24 mouse cellular contexts compared by ENCODE assay signal in genomic region chr15:101365721-101366120, GRCm38 (mm10). TPM values are rescaled to one million over a fixed set of nuclear protein-coding genes. Genes with fewer than 3 reads are reported as not detected.
DNase-seq lines count a peak whose midpoint lies in the region; ATAC-seq and TF ChIP-seq lines count a peak whose summit lies in the region.
"Had no signal": no experiment of that assay in that cellular context is flagged by ENCODE, and none has a peak within 500 bp of the region (broad histone marks: within the 10 kb centered on the region; RNA-seq: fewer than 3 reads in every experiment).

No protein-coding gene starts in this region.

- intact Hi-C loops in heart, postnatal 10 days (cut with DNase I) = no loop called here

- H3K27me3 ChIP-seq in embryonic facial prominence, embryonic 15.5 days = no peaks in the 10 kb centered on the region
- peaks cover 13% of the 10 kb centered on the region; the same call in 1 of the 2 replicates for H3K27me3 ChIP-seq in embryonic facial prominence, embryonic 10.5 days (replicated peaks; ENCODE audit: low read depth, poor library complexity, severe bottlenecking)
- H3K27me3 ChIP-seq in heart, embryonic 15.5 days = no peaks in the 10 kb centered on the region
- H3K27me3 ChIP-seq in lung, embryonic 16.5 days (ENCODE audit: control insufficient read depth, insufficient read depth, low read depth, low read length) = no peaks in the 10 kb centered on the region
- no peaks in the 10 kb centered on the region for H3K27me3 ChIP-seq in stomach, postnatal 0 days (ENCODE audit: control insufficient read depth, insufficient read depth, low read length)
- H3K27me3 ChIP-seq: forebrain, embryonic 13.5 days; neural tube, embryonic 12.5 days had no signal

- H3K27ac ChIP-seq in embryonic facial prominence, embryonic 15.5 days (replicated peaks) = 0 out of 2 replicates have a peak overlapping the region, but pooled peaks have one; percentile 18
- no peak overlapping the region for H3K27ac ChIP-seq in embryonic facial prominence, embryonic 10.5 days (replicated peaks)
- H3K27ac ChIP-seq in heart, embryonic 15.5 days = peak overlapping the region; percentile 55
- H3K27ac ChIP-seq in lung, embryonic 16.5 days (ENCODE audit: low read length) = no peak overlapping the region
- H3K27ac ChIP-seq in stomach, postnatal 0 days (replicated peaks) = peak overlapping the region; percentile 85
- H3K27ac ChIP-seq: embryonic facial prominence, embryonic 12.5 days; forebrain, embryonic 13.5 days; heart, adult 2 months; kidney, postnatal 0 days; neural tube, embryonic 12.5 days had no signal

- 61% methylated on average over 4 of the region's 4 CpGs for WGBS in embryonic facial prominence, embryonic 15.5 days
- whole genome bisulfite sequencing in embryonic facial prominence, embryonic 10.5 days = 77% methylated on average over 4 of the region's 4 CpGs
- 47% methylated on average over 4 of the region's 4 CpGs for WGBS in heart, embryonic 15.5 days
- WGBS in lung, embryonic 16.5 days = 52% methylated on average over 4 of the region's 4 CpGs
- 40% methylated on average over 4 of the region's 4 CpGs for WGBS in stomach, postnatal 0 days

- peaks cover 67% of the 10 kb centered on the region for H3K4me1 ChIP-seq in embryonic facial prominence, embryonic 15.5 days
- peaks cover 44% of the 10 kb centered on the region for H3K4me1 ChIP-seq in embryonic facial prominence, embryonic 10.5 days
- peaks cover 59% of the 10 kb centered on the region for H3K4me1 ChIP-seq in heart, embryonic 15.5 days (replicated peaks)
- H3K4me1 ChIP-seq in lung, embryonic 16.5 days (replicated peaks; ENCODE audit: control insufficient read depth, insufficient read depth, low read length) = peaks cover 37% of the 10 kb centered on the region
- H3K4me1 ChIP-seq in stomach, postnatal 0 days (replicated peaks; ENCODE audit: control insufficient read depth, insufficient read depth) = peaks cover 21% of the 10 kb centered on the region
- H3K4me1 ChIP-seq: neural tube, embryonic 12.5 days had no signal

- H3K9me3 ChIP-seq in embryonic facial prominence, embryonic 15.5 days (replicated peaks) = no peaks in the 10 kb centered on the region
- no peaks in the 10 kb centered on the region for H3K9me3 ChIP-seq in embryonic facial prominence, embryonic 10.5 days
- H3K9me3 ChIP-seq in heart, embryonic 15.5 days (replicated peaks) = no peaks in the 10 kb centered on the region
- H3K9me3 ChIP-seq in lung, embryonic 16.5 days (ENCODE audit: control insufficient read depth, low read length) = no peaks in the 10 kb centered on the region
- no peaks in the 10 kb centered on the region for H3K9me3 ChIP-seq in stomach, postnatal 0 days (ENCODE audit: control insufficient read depth, low read length)
- H3K9me3 ChIP-seq: embryonic facial prominence, embryonic 12.5 days; forebrain, embryonic 13.5 days; neural tube, embryonic 12.5 days had no signal

- no peak for DNase-seq in embryonic facial prominence, embryonic 10.5 days (ENCODE audit: low spot score)
- no peak for DNase-seq in heart, postnatal 10 days
- no peak for DNase-seq in lung, postnatal 36 days
- DNase-seq in stomach, postnatal 0 days (ENCODE audit: low spot score) = no peak
- DNase-seq: adrenal gland, postnatal 10 days; cerebellum, adult 18-20 months; cerebellum, postnatal 14 days; gastrocnemius, postnatal 10 days; heart, adult 2 months; left cerebral cortex, postnatal 4 days; midbrain, embryonic 14.5 days; right cerebral cortex, postnatal 4 days had no signal

- no peak for TF ChIP-seq CTCF in stomach, postnatal 0 days (IDR thresholded peaks at IDR 0.05; ENCODE audit: low read depth)

- no peaks in the 10 kb centered on the region for H3K36me3 ChIP-seq in embryonic facial prominence, embryonic 15.5 days
- H3K36me3 ChIP-seq in embryonic facial prominence, embryonic 10.5 days (replicated peaks) = no peaks in the 10 kb centered on the region
- H3K36me3 ChIP-seq in heart, embryonic 15.5 days = no peaks in the 10 kb centered on the region
- H3K36me3 ChIP-seq in lung, embryonic 16.5 days (ENCODE audit: control insufficient read depth, insufficient read depth, low read length) = no peaks in the 10 kb centered on the region
- no peaks in the 10 kb centered on the region for H3K36me3 ChIP-seq in stomach, postnatal 0 days (ENCODE audit: control insufficient read depth, insufficient read depth, low read length)
- H3K36me3 ChIP-seq: embryonic facial prominence, embryonic 12.5 days; neural tube, embryonic 12.5 days had no signal

- no peak overlapping the region for H3K4me3 ChIP-seq in embryonic facial prominence, embryonic 15.5 days (replicated peaks)
- no peak overlapping the region for H3K4me3 ChIP-seq in embryonic facial prominence, embryonic 10.5 days
- no peak overlapping the region for H3K4me3 ChIP-seq in heart, embryonic 15.5 days
- no peak overlapping the region for H3K4me3 ChIP-seq in lung, embryonic 16.5 days (ENCODE audit: low read length)
- no peak overlapping the region for H3K4me3 ChIP-seq in stomach, postnatal 0 days (ENCODE audit: low read depth, low read length)
- H3K4me3 ChIP-seq: embryonic facial prominence, embryonic 12.5 days; forebrain, embryonic 13.5 days; heart, adult 2 months; neural tube, embryonic 12.5 days had no signal

- no peak overlapping the region for H3K4me2 ChIP-seq in embryonic facial prominence, embryonic 15.5 days (replicated peaks)
- no peak overlapping the region for H3K4me2 ChIP-seq in heart, embryonic 15.5 days
- H3K4me2 ChIP-seq in lung, embryonic 16.5 days (ENCODE audit: low read depth, low read length) = no peak overlapping the region
- no peak overlapping the region for H3K4me2 ChIP-seq in stomach, postnatal 0 days (replicated peaks; ENCODE audit: low read depth)
- H3K4me2 ChIP-seq: embryonic facial prominence, embryonic 12.5 days; forebrain, embryonic 13.5 days; neural tube, embryonic 12.5 days had no signal

- ATAC-seq in embryonic facial prominence, embryonic 15.5 days (ENCODE audit: insufficient number of reproducible peaks, low FRiP score, low TSS enrichment, low read depth) = no peak
- ATAC-seq in heart, embryonic 15.5 days (replicated peaks; ENCODE audit: insufficient number of reproducible peaks, insufficient read depth, low FRiP score, low read depth) = no peak
- ATAC-seq in lung, embryonic 16.5 days (ENCODE audit: low read depth) = no peak
- no peak for ATAC-seq in stomach, postnatal 0 days (ENCODE audit: low FRiP score, low TSS enrichment)
- ATAC-seq in erythroblast, adult 5-6 weeks (replicated peaks; ENCODE audit: low FRiP score, poor library complexity, severe bottlenecking) = no peak
- ATAC-seq: forebrain, embryonic 13.5 days; hindbrain, embryonic 16.5 days had no signal

- H3K9ac ChIP-seq in embryonic facial prominence, embryonic 15.5 days = no peak overlapping the region
- H3K9ac ChIP-seq in heart, embryonic 15.5 days = no peak overlapping the region
- peak overlapping the region; percentile 18; the same call in 1 of the 2 replicates for H3K9ac ChIP-seq in lung, embryonic 16.5 days (ENCODE audit: low read length)
- no peak overlapping the region for H3K9ac ChIP-seq in stomach, postnatal 0 days (ENCODE audit: low read length)
- H3K9ac ChIP-seq: embryonic facial prominence, embryonic 12.5 days; forebrain, embryonic 13.5 days; neural tube, embryonic 12.5 days had no signal

- TF ChIP-seq EP300 in stomach, postnatal 0 days (optimal IDR thresholded peaks at IDR 0.05) = no peak

RNA-seq across cellular contexts. Expression of gene Krt80, which starts 4.2 kb away (rescaled TPM):
- polyA plus RNA-seq in embryonic facial prominence, embryonic 15.5 days (2015; fragmentation: Nextera tagmentation; extraction: Ambion mirVana) = 26.9 and 33.5 TPM in 2 replicates
- polyA plus RNA-seq in embryonic facial prominence, embryonic 10.5 days (2016; fragmentation: Nextera tagmentation; extraction: Ambion mirVana) = 0.04 and 0.16 TPM in 2 replicates
- polyA plus RNA-seq in heart, embryonic 15.5 days (2015; fragmentation: Nextera tagmentation; extraction: Ambion mirVana) = 7.4 and 8.1 TPM in 2 replicates
- 1 to 10 TPM; 1.7 to 2.2 TPM for total RNA-seq in heart, postnatal 10 days (2021)
- polyA plus RNA-seq in lung, embryonic 16.5 days (2015; fragmentation: Nextera tagmentation; extraction: Ambion mirVana) = 2.5 and 2.6 TPM in 2 replicates
- 63.0 and 75.8 TPM in 2 replicates for polyA plus RNA-seq in stomach, postnatal 0 days (2015; fragmentation: Nextera tagmentation; extraction: Ambion mirVana)
- total RNA-seq in erythroblast, adult 5-6 weeks (2015; ENCODE audit: low replicate concordance) = 9.4 and 9.6 TPM in 2 replicates
- total RNA-seq in erythroblast, adult 5-6 weeks (2017; ENCODE audit: low replicate concordance) = 2.4 TPM in 2 replicates
- total RNA-seq: megakaryocyte-erythroid progenitor cell, adult 5-6 weeks had no signal
- polyA plus RNA-seq: midbrain, embryonic 14.5 days; neural tube, embryonic 12.5 days had no signal

RNA-seq across cellular contexts. Expression of gene Krt7, which starts 45.1 kb away (rescaled TPM):
- polyA plus RNA-seq in embryonic facial prominence, embryonic 15.5 days (2015; fragmentation: Nextera tagmentation; extraction: Ambion mirVana) = 86.5 and 93.4 TPM in 2 replicates
- 16.2 and 17.4 TPM in 2 replicates for polyA plus RNA-seq in embryonic facial prominence, embryonic 10.5 days (2016; fragmentation: Nextera tagmentation; extraction: Ambion mirVana)
- 17.4 and 28.2 TPM in 2 replicates for polyA plus RNA-seq in heart, embryonic 15.5 days (2015; fragmentation: Nextera tagmentation; extraction: Ambion mirVana)
- total RNA-seq in heart, postnatal 10 days (2021) = 1 to 10 TPM; 3.8 to 4.5 TPM
- 173 and 187 TPM in 2 replicates for polyA plus RNA-seq in lung, embryonic 16.5 days (2015; fragmentation: Nextera tagmentation; extraction: Ambion mirVana)
- polyA plus RNA-seq in stomach, postnatal 0 days (2015; fragmentation: Nextera tagmentation; extraction: Ambion mirVana) = 191 and 207 TPM in 2 replicates
- not detected in 2 replicates for total RNA-seq in erythroblast, adult 5-6 weeks (2015; ENCODE audit: low replicate concordance)
- 1.2 and 5.6 TPM in 2 replicates for total RNA-seq in erythroblast, adult 5-6 weeks (2017; ENCODE audit: low replicate concordance)
- total RNA-seq: layer of hippocampus, adult 18-20 months; layer of hippocampus, postnatal 14 days; megakaryocyte-erythroid progenitor cell, adult 5-6 weeks had no signal

Comparison
In these comparisons a context has a peak if more than half of its experiments do, and no peak if none do; other contexts are left out.
1. H3K27ac ChIP-seq: peak in embryonic facial prominence, embryonic 15.5 days (single experiment), heart, embryonic 15.5 days (single experiment) and stomach, postnatal 0 days (single experiment); none in embryonic facial prominence, embryonic 10.5 days (single experiment) and lung, embryonic 16.5 days (single experiment).